Mouse (Mus musculus) olfactory bulb, adult 2 months (tissue): ENCODE measurements around the gene Fam172a. TPM values are rescaled to one million over a fixed set of nuclear protein-coding genes. Genes with fewer than 3 reads are reported as not detected.

Source experiments
- H3K27ac ChIP-seq: fragments of 200-500 bp; 2 replicates; pipeline ENCODE4 v1.5.1; 2012; ENCODE audit warnings: low read depth, low read length; ENCODE audit not compliant: insufficient read depth
- H3K4me1 ChIP-seq: fragments of 200-500 bp; 2 replicates; pipeline ENCODE4 v1.6.1; 2012; ENCODE audit warnings: low read length; ENCODE audit not compliant: control insufficient read depth, insufficient read depth
- H3K4me3 ChIP-seq: fragments of 200-500 bp; 2 replicates; pipeline ENCODE4 v1.5.1; 2012; ENCODE audit warnings: mild to moderate bottlenecking, low read depth, low read length, moderate library complexity; ENCODE audit not compliant: insufficient read depth
- CTCF ChIP-seq: fragments of 200-500 bp; IDR thresholded peaks from 2 replicates; pipeline ENCODE4 v1.5.1; 2012; ENCODE audit warnings: low read depth, mild to moderate bottlenecking, low read length, moderate library complexity; ENCODE audit not compliant: insufficient read depth
- POLR2A ChIP-seq: fragments of 200-500 bp; IDR thresholded peaks from 2 replicates; pipeline ENCODE4 v1.6.1; 2012; ENCODE audit warnings: mild to moderate bottlenecking, low read depth, low read length, moderate library complexity; ENCODE audit not compliant: insufficient read depth
- WGBS: fragments of 180-500 bp; shearing (Covaris S2); methylation state at CpG from one replicate; pipeline ENCODE4 v1.1.7; 2018; 5-methylcytosine and 5-hydroxymethylcytosine counted together
- polyA plus RNA-seq: library from polyadenylated mRNA; stranded (reverse); fragments of >200 nt; gene quantifications from 2 replicates; pipeline ENCODE4 v1.2.4, GENCODE M21; 2012; ENCODE audit warnings: low replicate concordance; ENCODE audit not compliant: missing spikeins, insufficient read depth, insufficient read length

The Fam172a gene
- polyA plus RNA-seq, 1 experiment, result not detected

- Histone ChIP-seq H3K27ac (no peak overlapping the region), H3K4me1 (no peaks in the 10 kb centered on the region), H3K4me3 (no peak overlapping the region)
- no peak for TF ChIP-seq CTCF
- no peak for TF ChIP-seq POLR2A
- 96% methylated on average over 1 of the region's 1 CpGs for WGBS
These were observed 416.9 kb downstream of the Fam172a start for GRCm38 (mm10) chr13:78118715-78119114.

- no peak overlapping the region for H3K27ac ChIP-seq
- TF ChIP-seq CTCF (no peak), POLR2A (no peak)
- WGBS, result 97% methylated on average over 7 of the region's 7 CpGs
- no peak overlapping the region for H3K4me3 ChIP-seq
- H3K4me1 ChIP-seq, result no peaks in the 10 kb centered on the region
These were observed 420.2 kb downstream of the Fam172a start for GRCm38 (mm10) chr13:78121991-78122390.

- no peak overlapping the region for H3K27ac ChIP-seq
- no peaks in the 10 kb centered on the region for H3K4me1 ChIP-seq
- no peak overlapping the region for H3K4me3 ChIP-seq
- TF ChIP-seq POLR2A (no peak), CTCF (no peak)
- WGBS, result 93% methylated on average over 4 of the region's 4 CpGs
These were observed 422.1 kb downstream of the Fam172a start for GRCm38 (mm10) chr13:78123911-78124426.

GRCm38 (mm10) chr13:78157465-78157864 lies 455.6 kb downstream of the Fam172a start:
- TF ChIP-seq CTCF, result no peak
- TF ChIP-seq POLR2A, result no peak
- whole genome bisulfite sequencing, result 84% methylated on average over 5 of the region's 5 CpGs
- no peak overlapping the region for H3K27ac ChIP-seq
- H3K4me1 ChIP-seq, result no peaks in the 10 kb centered on the region
- no peak overlapping the region for H3K4me3 ChIP-seq

GRCm38 (mm10) chr13:78162149-78162548 lies 460.3 kb downstream of the Fam172a start:
- no peak for TF ChIP-seq POLR2A
- TF ChIP-seq CTCF, result no peak
- WGBS, result 49% methylated on average over 2 of the region's 2 CpGs
- Histone ChIP-seq H3K27ac (no peak overlapping the region), H3K4me1 (peaks cover 7% of the 10 kb centered on the region; the same call in 1 of the 2 replicates), H3K4me3 (no peak overlapping the region)

- WGBS, result under 1% methylated on average over 82 of the region's 86 CpGs
- peak overlapping the region; percentile 48; the same call in 1 of the 2 replicates for H3K27ac ChIP-seq
- TF ChIP-seq POLR2A, result 0 out of 2 replicates have a peak, but pooled peaks have one; percentile 10
- TF ChIP-seq CTCF, result 0 out of 2 replicates have a peak, but pooled peaks have one; percentile 18
- H3K4me3 ChIP-seq, result peak overlapping the region; percentile 70
- H3K4me1 ChIP-seq, result peaks cover 7% of the 10 kb centered on the region; the same call in 1 of the 2 replicates
These were observed 461.5 kb downstream of the Fam172a start for GRCm38 (mm10) chr13:78163087-78163958.

GRCm38 (mm10) chr13:78164941-78165340 lies 463.1 kb downstream of the Fam172a start:
- peaks cover 7% of the 10 kb centered on the region; the same call in 1 of the 2 replicates for H3K4me1 ChIP-seq
- H3K27ac ChIP-seq, result no peak overlapping the region
- TF ChIP-seq POLR2A (no peak), CTCF (no peak)
- no peak overlapping the region for H3K4me3 ChIP-seq

- WGBS, result 69% methylated on average over 4 of the region's 4 CpGs
- TF ChIP-seq POLR2A (no peak), CTCF (no peak)
These were observed 466.3 kb downstream of the Fam172a start for GRCm38 (mm10) chr13:78168166-78168565.

GRCm38 (mm10) chr13:78171320-78171719 lies 469.5 kb downstream of the Fam172a start:
- Histone ChIP-seq H3K4me1 (no peaks in the 10 kb centered on the region), H3K27ac (no peak overlapping the region), H3K4me3 (no peak overlapping the region)
- 18% methylated on average over 15 of the region's 15 CpGs for WGBS
- no peak for TF ChIP-seq POLR2A
- no peak for TF ChIP-seq CTCF

More at GRCm38 (mm10) chr13:78168166-78168565, 466.3 kb downstream of the Fam172a start:
- H3K27ac ChIP-seq, result no peak overlapping the region
- no peak overlapping the region for H3K4me3 ChIP-seq
- H3K4me1 ChIP-seq, result peaks cover 4% of the 10 kb centered on the region; the same call in 1 of the 2 replicates
